Mouse (Mus musculus): ENCODE measurements around the gene Otx2. TPM values are rescaled to one million over a fixed set of nuclear protein-coding genes. Genes with fewer than 3 reads are reported as not detected.

Gene Otx2
- polyA plus RNA-seq (2012), result not detected in 2 replicates

GRCm38 (mm10) chr14:48673541-48673940, at the start of gene Otx2:
Otx2 (minus strand) TSS chr14:48673819.
- Histone ChIP-seq H3K36me3 (ENCODE audit: control insufficient read depth) (no peaks in the 10 kb centered on the region), H3K27me3 (ENCODE audit: control insufficient read depth) (peaks cover 75% of the 10 kb centered on the region), H3K4me1 (ENCODE audit: control insufficient read depth) (no peaks in the 10 kb centered on the region), H3K9me3 (ENCODE audit: control insufficient read depth, low read length) (no peaks in the 10 kb centered on the region; the same call in 1 of the 2 replicates), H3K4me3 (replicated peaks) (no peak within 1 kb of the TSS)
- no peak for TF ChIP-seq GATA1 (IDR thresholded peaks at IDR 0.05; ENCODE audit: low read length)
- TF ChIP-seq TAL1 (IDR thresholded peaks at IDR 0.05; ENCODE audit: low read length), result no peak

- Histone ChIP-seq H3K4me1 (ENCODE audit: control insufficient read depth) (no peaks in the 10 kb centered on the region), H3K9me3 (ENCODE audit: control insufficient read depth, low read length) (no peaks in the 10 kb centered on the region), H3K36me3 (ENCODE audit: control insufficient read depth) (no peaks in the 10 kb centered on the region), H3K4me3 (replicated peaks) (no peak overlapping the region), H3K27me3 (ENCODE audit: control insufficient read depth) (no peaks in the 10 kb centered on the region)
- TF ChIP-seq TAL1 (IDR thresholded peaks at IDR 0.05; ENCODE audit: low read length), result no peak
- no peak for TF ChIP-seq GATA1 (IDR thresholded peaks at IDR 0.05; ENCODE audit: low read length)
Measured at GRCm38 (mm10) chr14:48722763-48723162, 49.1 kb upstream of the Otx2 start.

- Histone ChIP-seq H3K27me3 (ENCODE audit: control insufficient read depth) (no peaks in the 10 kb centered on the region), H3K9me3 (ENCODE audit: control insufficient read depth, low read length) (no peaks in the 10 kb centered on the region), H3K36me3 (ENCODE audit: control insufficient read depth) (no peaks in the 10 kb centered on the region), H3K4me3 (replicated peaks) (no peak overlapping the region), H3K4me1 (ENCODE audit: control insufficient read depth) (no peaks in the 10 kb centered on the region)
- TF ChIP-seq TAL1 (IDR thresholded peaks at IDR 0.05; ENCODE audit: low read length) (no peak), GATA1 (IDR thresholded peaks at IDR 0.05; ENCODE audit: low read length) (no peak)
Measured at GRCm38 (mm10) chr14:48719296-48719695, 45.7 kb upstream of the Otx2 start.

- Histone ChIP-seq H3K4me3 (replicated peaks) (no peak overlapping the region), H3K9me3 (ENCODE audit: control insufficient read depth, low read length) (no peaks in the 10 kb centered on the region), H3K4me1 (ENCODE audit: control insufficient read depth) (no peaks in the 10 kb centered on the region), H3K27me3 (ENCODE audit: control insufficient read depth) (no peaks in the 10 kb centered on the region), H3K36me3 (ENCODE audit: control insufficient read depth) (no peaks in the 10 kb centered on the region)
- TF ChIP-seq TAL1 (IDR thresholded peaks at IDR 0.05; ENCODE audit: low read length) (no peak), GATA1 (IDR thresholded peaks at IDR 0.05; ENCODE audit: low read length) (no peak)
Measured at GRCm38 (mm10) chr14:48717632-48718279, 44.1 kb upstream of the Otx2 start.

- Histone ChIP-seq H3K36me3 (ENCODE audit: control insufficient read depth) (no peaks in the 10 kb centered on the region), H3K27me3 (ENCODE audit: control insufficient read depth) (no peaks in the 10 kb centered on the region), H3K4me1 (ENCODE audit: control insufficient read depth) (no peaks in the 10 kb centered on the region), H3K9me3 (ENCODE audit: control insufficient read depth, low read length) (no peaks in the 10 kb centered on the region), H3K4me3 (replicated peaks) (no peak overlapping the region)
- no peak for TF ChIP-seq TAL1 (IDR thresholded peaks at IDR 0.05; ENCODE audit: low read length)
- TF ChIP-seq GATA1 (IDR thresholded peaks at IDR 0.05; ENCODE audit: low read length), result no peak
Measured at GRCm38 (mm10) chr14:48716456-48716855, 42.8 kb upstream of the Otx2 start.

- no peaks in the 10 kb centered on the region for H3K4me1 ChIP-seq (ENCODE audit: control insufficient read depth)
- peaks cover 12% of the 10 kb centered on the region for H3K27me3 ChIP-seq (ENCODE audit: control insufficient read depth)
- no peak overlapping the region for H3K4me3 ChIP-seq (replicated peaks)
- H3K9me3 ChIP-seq (ENCODE audit: control insufficient read depth, low read length), result no peaks in the 10 kb centered on the region
- TF ChIP-seq TAL1 (IDR thresholded peaks at IDR 0.05; ENCODE audit: low read length) (no peak), GATA1 (IDR thresholded peaks at IDR 0.05; ENCODE audit: low read length) (no peak)
- no peaks in the 10 kb centered on the region for H3K36me3 ChIP-seq (ENCODE audit: control insufficient read depth)
Measured at GRCm38 (mm10) chr14:48710871-48711370, 37.3 kb upstream of the Otx2 start.

DNA sequence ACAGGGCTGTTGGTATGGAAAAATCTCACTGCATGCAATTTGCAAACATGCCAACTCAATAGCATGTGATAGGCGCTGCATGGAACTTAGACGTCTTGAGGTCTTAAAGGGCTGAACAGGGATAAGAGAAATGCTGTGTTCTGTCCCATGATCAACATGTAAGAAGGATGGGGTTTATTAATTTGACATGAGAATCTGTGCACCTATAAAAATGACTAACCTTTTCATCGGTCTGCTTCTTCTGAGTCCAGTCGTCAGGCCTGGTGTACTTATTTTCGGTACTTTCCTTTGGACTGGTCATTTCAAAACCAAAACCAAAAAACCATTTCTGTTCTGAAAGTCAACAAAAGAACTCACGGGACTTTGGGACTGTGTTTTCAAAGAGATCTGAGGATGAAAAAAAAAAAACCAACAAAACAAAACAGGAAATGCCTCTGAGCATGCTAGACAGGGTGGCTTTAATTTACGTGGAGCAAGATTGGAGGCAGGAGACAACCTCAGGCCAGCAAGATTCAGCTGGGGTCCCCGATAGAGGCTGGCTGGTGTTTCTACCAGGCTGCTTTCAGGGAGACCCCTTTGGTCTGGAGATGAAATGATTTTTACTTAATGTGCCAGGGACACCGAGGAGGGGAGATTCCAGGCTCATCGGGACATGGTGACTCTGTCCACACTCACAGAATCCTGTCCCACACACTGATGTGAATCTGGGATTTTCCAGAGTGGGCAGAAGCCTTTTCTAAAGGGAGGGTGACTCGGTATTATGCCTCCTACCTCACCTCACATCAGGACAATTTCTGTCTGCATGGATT, 36.6 kb upstream of the Otx2 start:
- TF ChIP-seq TAL1 (IDR thresholded peaks at IDR 0.05; ENCODE audit: low read length), result no peak
- no peak for TF ChIP-seq GATA1 (IDR thresholded peaks at IDR 0.05; ENCODE audit: low read length)
- no peak overlapping the region for H3K4me3 ChIP-seq (replicated peaks)
- H3K9me3 ChIP-seq (ENCODE audit: control insufficient read depth, low read length), result no peaks in the 10 kb centered on the region
- H3K36me3 ChIP-seq (ENCODE audit: control insufficient read depth), result no peaks in the 10 kb centered on the region
- H3K27me3 ChIP-seq (ENCODE audit: control insufficient read depth), result peaks cover 12% of the 10 kb centered on the region
- H3K4me1 ChIP-seq (ENCODE audit: control insufficient read depth), result no peaks in the 10 kb centered on the region

GRCm38 (mm10) chr14:48709371-48710061, 35.9 kb upstream of the Otx2 start:
- Histone ChIP-seq H3K9me3 (ENCODE audit: control insufficient read depth, low read length) (no peaks in the 10 kb centered on the region), H3K27me3 (ENCODE audit: control insufficient read depth) (peaks cover 12% of the 10 kb centered on the region), H3K36me3 (ENCODE audit: control insufficient read depth) (no peaks in the 10 kb centered on the region), H3K4me1 (ENCODE audit: control insufficient read depth) (no peaks in the 10 kb centered on the region), H3K4me3 (replicated peaks) (no peak overlapping the region)
- TF ChIP-seq GATA1 (IDR thresholded peaks at IDR 0.05; ENCODE audit: low read length) (no peak), TAL1 (IDR thresholded peaks at IDR 0.05; ENCODE audit: low read length) (no peak)

Data from erythroblast, embryonic 14.5 days (primary cell).